Mouse (Mus musculus): ENCODE results near the gene Coq8b.

Gene Coq8b

GRCm38 (mm10) chr7:27232781-27233281, at the start of gene Coq8b:
Gene Coq8b, plus strand, starts transcription at chr7:27233023.
- in situ Hi-C loops (cut with MboI; ENCODE audit: low sequenced_read_pairs): no loop called here

- in situ Hi-C loops (cut with MboI; ENCODE audit: low sequenced_read_pairs): no loop called here
These were observed 47.9 kb upstream of the Coq8b start for GRCm38 (mm10) chr7:27184964-27185363.

GRCm38 (mm10) chr7:27185986-27186385, 46.8 kb upstream of the Coq8b start:
- in situ Hi-C loops (cut with MboI; ENCODE audit: low sequenced_read_pairs): no loop called here

GRCm38 (mm10) chr7:27189271-27189931, 43.4 kb upstream of the Coq8b start:
- in situ Hi-C loops (cut with MboI; ENCODE audit: low sequenced_read_pairs): no loop called here

- in situ Hi-C loops (cut with MboI; ENCODE audit: low sequenced_read_pairs): no loop called here
These were observed 40.4 kb upstream of the Coq8b start for GRCm38 (mm10) chr7:27192434-27192833.

GRCm38 (mm10) chr7:27193731-27194130, 39.1 kb upstream of the Coq8b start:
- in situ Hi-C loops (cut with MboI; ENCODE audit: low sequenced_read_pairs): no loop called here

- in situ Hi-C loops (cut with MboI; ENCODE audit: low sequenced_read_pairs): no loop called here
These were observed 36.9 kb upstream of the Coq8b start, which contains the start of the genes BC024978 and Snrpa for GRCm38 (mm10) chr7:27195681-27196611. Gene BC024978, plus strand, starts transcription at chr7:27195781. Gene Snrpa, minus strand, starts transcription at chr7:27196271.

GRCm38 (mm10) chr7:27197136-27197535, 35.7 kb upstream of the Coq8b start:
- in situ Hi-C loops (cut with MboI; ENCODE audit: low sequenced_read_pairs): no loop called here

- in situ Hi-C loops (cut with MboI; ENCODE audit: low sequenced_read_pairs): no loop called here
These were observed 35.2 kb upstream of the Coq8b start for GRCm38 (mm10) chr7:27197634-27198033.

- in situ Hi-C loops (cut with MboI; ENCODE audit: low sequenced_read_pairs): no loop called here
These were observed 34.5 kb upstream of the Coq8b start for GRCm38 (mm10) chr7:27198355-27198754.

- in situ Hi-C loops (cut with MboI; ENCODE audit: low sequenced_read_pairs): no loop called here
These were observed 34.0 kb upstream of the Coq8b start for GRCm38 (mm10) chr7:27198779-27199178.

- in situ Hi-C loops (cut with MboI; ENCODE audit: low sequenced_read_pairs): no loop called here
These were observed 28.9 kb upstream of the Coq8b start for GRCm38 (mm10) chr7:27203730-27204449.

- in situ Hi-C loops (cut with MboI; ENCODE audit: low sequenced_read_pairs): no loop called here
These were observed 20.2 kb upstream of the Coq8b start for GRCm38 (mm10) chr7:27212626-27213025.

- in situ Hi-C loops (cut with MboI; ENCODE audit: low sequenced_read_pairs): no loop called here
These were observed 14.2 kb upstream of the Coq8b start for GRCm38 (mm10) chr7:27218586-27218985.

GRCm38 (mm10) chr7:27219937-27220336, 12.9 kb upstream of the Coq8b start:
- in situ Hi-C loops (cut with MboI; ENCODE audit: low sequenced_read_pairs): no loop called here

- in situ Hi-C loops (cut with MboI; ENCODE audit: low sequenced_read_pairs): no loop called here
These were observed 10.9 kb upstream of the Coq8b start for GRCm38 (mm10) chr7:27221939-27222338.

- in situ Hi-C loops (cut with MboI; ENCODE audit: low sequenced_read_pairs): no loop called here
These were observed 10.3 kb upstream of the Coq8b start for GRCm38 (mm10) chr7:27222538-27222937.

- in situ Hi-C loops (cut with MboI; ENCODE audit: low sequenced_read_pairs): no loop called here
These were observed 7.8 kb upstream of the Coq8b start for GRCm38 (mm10) chr7:27224877-27225575.

GRCm38 (mm10) chr7:27227276-27227675, 5.5 kb upstream of the Coq8b start:
- in situ Hi-C loops (cut with MboI; ENCODE audit: low sequenced_read_pairs): no loop called here

- in situ Hi-C loops (cut with MboI; ENCODE audit: low sequenced_read_pairs): no loop called here
These were observed 5.1 kb upstream of the Coq8b start for GRCm38 (mm10) chr7:27227676-27228075.

Data from CH12F3 (cell line).